Mouse (Mus musculus) G1E (cell line): ENCODE measurements around the gene Fndc3b.

ENCODE experiments used
- CTCF ChIP-seq: IDR thresholded peaks from 2 replicates; pipeline ENCODE4 v1.5.1; 2012; ENCODE audit warnings: low read depth, low read length, inconsistent platforms, mixed read lengths
- POLR2AphosphoS5 ChIP-seq: IDR thresholded peaks from 2 replicates; pipeline ENCODE4 v1.6.1; 2012; ENCODE audit warnings: low read depth, low read length, inconsistent platforms; ENCODE audit not compliant: insufficient replicate concordance

- no peak for TF ChIP-seq CTCF
- TF ChIP-seq POLR2AphosphoS5, result no peak
These were observed 271.4 kb downstream of the Fndc3b start for GRCm38 (mm10) chr3:27439704-27440103.
